Mouse (Mus musculus) cerebellum, postnatal 25 days (tissue): ENCODE results near the gene Lrrc19.
"Not testable (repeated sequence)": the region's sequence is repeated elsewhere in the genome, so short reads cannot be mapped to it uniquely, and the experiment has no call there.

Source experiments
- DNase-seq, 2 experiments: peaks; one replicate each; pipeline ENCODE4 v3.0.0; 2021; ENCODE audit warnings: mixed read lengths in 2 of 2

The Lrrc19 gene

DNA sequence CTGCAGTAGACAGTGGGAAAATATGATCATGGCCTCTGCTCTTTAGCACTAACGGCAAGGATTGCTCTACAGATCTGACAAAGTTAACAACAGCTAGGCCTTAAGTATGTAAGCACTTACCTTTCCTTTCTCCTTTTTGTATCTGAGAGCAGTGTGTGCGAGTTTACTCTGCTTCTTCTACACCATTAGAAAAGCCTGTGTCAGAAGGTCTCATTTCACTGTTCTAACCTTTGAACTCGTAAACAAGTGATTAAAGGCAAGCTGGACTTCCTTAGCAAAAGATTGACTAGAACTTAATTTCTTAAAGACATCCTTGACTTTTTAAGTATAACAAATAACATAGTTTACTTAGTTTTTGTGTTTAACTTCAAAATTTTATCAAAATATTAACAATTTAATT lies at the start of gene Lrrc19:
TSS of gene Lrrc19 (minus strand) at position 225 of the 400 bp plus-strand sequence.
- no peak for DNase-seq

DNA sequence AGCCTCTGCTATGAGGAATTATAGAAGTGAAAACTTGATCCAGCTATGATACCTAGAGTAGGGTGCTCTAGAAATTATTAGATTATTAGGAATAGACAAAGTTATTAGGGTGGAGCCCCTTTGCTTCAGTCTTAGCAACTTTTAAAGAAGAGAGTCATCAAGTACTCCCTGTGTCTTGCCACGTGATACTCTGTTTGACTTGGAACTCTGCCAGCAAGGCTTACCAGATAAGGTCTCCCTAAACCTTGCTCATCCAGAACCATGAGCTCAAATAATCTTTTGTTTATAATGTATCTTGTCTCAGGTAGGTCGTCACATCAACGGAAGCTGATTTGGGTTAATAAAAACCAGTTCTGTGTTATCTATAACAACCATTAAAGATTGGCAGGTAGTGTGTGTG lies 46.4 kb upstream of the Lrrc19 start:
- no peak for DNase-seq

DNA sequence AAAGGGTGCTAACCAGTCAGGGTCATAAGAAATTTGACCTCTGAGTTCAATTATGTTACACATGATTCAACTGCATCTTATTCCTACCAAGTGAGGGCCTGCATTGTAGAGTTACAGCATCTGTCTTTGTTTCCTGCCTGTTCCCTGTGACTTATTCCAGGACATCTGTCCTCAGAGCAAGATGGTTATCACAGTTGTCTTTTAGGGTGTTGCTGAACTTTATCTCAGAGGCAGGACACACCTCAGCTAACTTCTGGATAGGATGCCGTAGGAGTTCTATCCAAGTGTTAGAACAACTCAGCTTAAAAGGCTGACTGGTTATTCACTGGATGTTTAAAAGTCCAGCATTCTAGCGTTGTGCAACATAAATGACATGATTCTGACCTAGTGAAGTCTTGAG lies 42.2 kb upstream of the Lrrc19 start:
- DNase-seq: no peak

DNA sequence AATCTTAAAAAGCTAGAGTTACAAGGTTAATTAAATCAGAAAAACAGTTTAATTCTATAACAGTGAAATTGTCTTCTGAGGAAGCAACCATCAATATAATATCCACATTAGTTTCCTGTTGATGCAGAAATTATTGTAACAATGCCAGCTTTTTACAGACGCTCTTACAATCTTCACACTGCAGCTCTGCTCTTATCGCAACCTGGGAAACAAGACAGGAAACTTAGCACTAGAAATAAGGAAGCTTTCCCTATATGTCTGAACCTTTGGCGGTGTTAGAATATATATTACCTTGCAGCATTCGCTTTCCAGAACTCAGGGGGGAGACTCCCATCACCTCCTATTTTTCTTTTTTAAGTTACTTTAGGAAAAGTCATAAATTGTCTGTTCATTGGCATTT lies 41.1 kb upstream of the Lrrc19 start:
- no peak for DNase-seq

DNA sequence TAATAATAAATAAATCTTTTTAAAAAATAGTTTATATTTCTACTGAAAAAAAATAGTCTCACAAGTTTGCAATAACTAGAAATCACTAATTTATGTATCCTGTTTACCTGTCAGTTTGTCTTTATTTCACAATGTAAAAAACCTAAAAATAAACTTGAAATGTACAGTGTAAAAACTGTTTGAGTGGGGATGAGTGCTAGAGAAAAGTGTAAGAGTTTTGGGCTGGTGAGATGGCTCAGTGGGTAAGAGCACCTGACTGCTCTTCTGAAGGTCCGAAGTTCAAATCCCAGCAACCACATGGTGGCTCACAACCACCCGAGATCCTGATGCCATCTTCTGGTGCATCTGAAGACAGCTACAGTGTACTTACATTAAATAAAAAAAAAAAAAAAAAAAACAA lies 39.9 kb upstream of the Lrrc19 start:
- not testable (repeated sequence) for DNase-seq

DNA sequence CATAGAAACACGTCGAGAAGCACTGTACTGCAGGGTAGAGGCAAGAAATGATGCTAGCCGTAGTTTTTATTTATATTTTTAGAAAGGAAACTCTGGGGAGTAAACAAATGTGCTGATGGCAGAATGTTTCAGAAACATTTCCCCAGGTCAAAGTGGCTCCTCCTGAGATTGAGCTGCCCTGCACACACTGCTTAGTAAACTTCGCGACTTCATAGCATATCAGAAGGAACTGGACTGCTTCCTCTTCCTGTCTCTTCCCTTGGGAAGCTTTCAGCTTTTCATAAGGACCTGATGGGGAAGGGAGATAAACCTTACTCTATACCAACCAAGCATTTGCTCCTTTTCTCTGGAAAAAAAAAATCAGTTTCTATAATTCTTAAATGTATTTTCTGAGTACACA lies 33.4 kb upstream of the Lrrc19 start:
- DNase-seq: no peak

DNA sequence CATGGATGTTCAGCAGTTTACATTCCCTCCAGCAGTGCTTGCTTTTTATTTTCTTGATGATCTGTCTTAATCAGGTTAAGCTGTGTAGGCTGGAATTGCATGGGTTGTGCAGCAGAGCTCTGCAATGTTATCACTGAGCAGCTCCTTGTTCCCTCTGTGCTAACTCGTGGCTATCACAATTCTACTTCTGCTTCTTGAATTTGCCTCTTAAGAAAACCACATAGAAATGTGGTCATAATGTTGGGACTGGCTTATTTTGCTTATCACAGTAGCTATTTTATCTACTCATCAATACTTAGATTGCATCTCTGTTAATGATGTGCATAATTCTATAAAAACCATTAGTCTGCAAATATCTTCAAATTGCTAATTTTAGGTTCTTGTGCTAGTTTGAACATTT lies 32.1 kb upstream of the Lrrc19 start:
- no peak for DNase-seq

DNA sequence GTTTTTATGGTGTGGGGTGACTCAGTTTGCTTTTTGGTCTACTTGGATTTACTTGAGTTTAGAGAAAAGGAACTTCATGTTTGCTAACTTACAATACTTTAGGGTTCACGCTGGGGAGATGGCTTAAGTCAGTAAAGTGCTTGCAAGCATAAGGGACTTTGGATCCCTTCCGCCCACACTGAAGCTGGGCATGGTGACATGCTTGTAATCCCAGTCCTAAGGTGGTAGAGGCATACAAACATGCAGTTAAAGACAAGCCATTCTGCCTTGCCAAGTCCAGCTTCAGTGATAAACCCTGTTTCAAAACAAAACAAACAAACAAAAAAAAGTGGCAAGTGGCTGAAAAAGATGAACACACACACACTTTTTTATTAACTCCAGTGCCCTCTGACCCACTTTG lies 31.2 kb upstream of the Lrrc19 start:
- DNase-seq: no peak

DNA sequence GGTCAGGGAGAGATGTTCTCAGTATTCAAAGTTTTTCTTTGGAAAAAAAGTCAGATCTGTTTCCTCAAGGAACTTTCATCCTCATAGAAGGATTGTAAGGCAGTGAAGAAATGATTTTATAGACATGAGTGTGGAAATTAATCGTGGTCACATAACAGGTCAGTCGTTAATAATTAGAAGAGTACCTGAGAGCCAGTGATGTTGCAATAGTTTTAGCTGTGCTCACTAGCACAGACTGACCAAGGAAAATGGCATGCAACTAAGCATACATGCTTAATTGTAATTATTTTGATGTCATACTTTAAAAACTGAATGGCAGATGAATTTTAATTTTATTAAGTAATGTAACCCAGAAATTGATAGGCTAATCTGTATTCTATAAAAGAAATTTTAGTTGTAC lies 30.7 kb upstream of the Lrrc19 start:
- no peak for DNase-seq

DNA sequence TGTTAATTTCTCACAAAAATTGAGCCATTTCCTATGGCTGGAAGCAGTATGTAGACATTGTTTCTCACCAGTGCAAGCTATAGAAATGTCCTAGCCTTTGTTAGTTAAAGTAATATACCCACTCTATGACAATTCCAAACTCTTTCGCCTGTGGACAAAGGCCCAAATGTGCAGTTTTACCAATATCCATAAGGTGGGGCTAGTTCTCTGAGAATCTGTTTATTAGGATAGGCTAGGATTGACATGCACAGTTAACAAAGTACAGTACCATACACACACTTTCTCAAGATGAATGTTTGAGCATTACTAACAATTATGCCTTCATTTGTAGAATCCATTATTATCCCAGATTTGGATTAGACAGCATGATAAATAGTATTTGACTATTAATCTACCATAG lies 19.8 kb upstream of the Lrrc19 start:
- no peak for DNase-seq

DNA sequence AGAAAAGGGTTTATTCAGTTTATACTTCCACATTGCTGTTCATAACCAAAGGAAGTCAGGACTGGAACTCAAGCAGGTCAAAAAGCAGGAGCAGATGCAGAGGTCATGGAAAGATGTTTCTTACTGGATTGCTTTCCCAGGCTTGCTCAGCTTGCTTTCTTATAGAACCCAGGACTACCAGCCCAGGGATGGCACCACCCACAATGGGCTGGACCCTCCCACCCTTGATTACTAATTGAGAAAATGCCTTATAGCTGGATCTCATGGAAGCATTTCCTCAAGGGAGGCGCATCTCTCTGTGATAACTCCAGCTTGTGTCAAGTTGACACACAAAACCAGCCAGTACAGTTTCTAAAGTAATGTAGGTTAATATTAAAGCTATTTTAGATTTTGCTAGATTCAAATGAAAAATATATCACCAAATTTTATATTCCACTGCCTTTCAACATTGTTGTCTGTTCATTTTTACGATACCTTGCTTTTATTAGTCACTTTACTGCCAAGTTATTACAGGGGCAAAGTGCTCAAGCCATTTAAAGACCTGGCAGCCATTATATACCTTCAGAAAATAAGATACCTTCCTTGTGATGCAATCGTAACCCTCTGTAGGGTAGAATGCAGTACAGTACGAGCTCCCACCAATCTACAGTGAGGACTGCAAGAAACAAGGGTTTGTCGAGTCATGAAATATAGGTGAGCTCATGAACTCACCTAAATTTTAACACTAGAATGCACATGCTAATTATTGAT lies 657 bp upstream of the Lrrc19 start:
- DNase-seq: not testable (repeated sequence)

DNA sequence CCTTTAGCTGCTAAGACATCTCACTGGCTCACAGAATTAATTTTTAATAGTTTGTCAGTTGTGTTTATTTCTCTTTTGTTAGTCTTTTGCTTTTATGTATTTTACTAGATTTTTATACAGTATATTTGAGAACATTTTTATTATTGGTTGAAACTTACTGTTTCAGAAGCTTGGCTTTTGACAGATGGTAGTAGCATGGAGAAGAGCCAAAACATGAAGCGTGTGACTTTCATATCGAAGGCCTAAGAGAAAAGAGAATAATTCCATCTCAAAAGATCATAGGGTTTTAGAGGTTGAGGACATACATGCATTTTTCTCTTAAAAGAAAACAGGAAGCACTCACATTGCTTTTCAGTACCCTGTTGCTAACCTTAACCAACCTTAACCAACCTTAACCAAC lies 6.8 kb downstream of the Lrrc19 start:
- DNase-seq: no peak

DNA sequence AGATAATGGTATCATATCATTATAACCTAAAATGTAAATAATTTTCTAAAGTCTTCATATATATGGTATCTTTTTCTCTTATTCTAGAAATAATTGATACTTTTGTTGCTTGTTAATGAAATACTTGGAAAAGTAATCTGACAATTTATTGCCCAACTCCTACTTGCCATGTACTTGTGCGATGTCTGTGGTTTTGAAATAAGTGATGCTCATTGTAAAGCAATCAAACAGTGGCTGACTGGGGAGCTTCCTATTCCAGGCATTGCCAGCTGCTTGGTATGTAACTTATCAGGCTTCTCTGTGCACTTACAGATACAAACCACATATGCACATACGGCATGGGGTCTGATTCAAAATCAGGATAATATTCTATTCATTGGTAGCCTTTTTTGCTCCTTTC lies 29.9 kb downstream of the Lrrc19 start:
- no peak for DNase-seq

DNA sequence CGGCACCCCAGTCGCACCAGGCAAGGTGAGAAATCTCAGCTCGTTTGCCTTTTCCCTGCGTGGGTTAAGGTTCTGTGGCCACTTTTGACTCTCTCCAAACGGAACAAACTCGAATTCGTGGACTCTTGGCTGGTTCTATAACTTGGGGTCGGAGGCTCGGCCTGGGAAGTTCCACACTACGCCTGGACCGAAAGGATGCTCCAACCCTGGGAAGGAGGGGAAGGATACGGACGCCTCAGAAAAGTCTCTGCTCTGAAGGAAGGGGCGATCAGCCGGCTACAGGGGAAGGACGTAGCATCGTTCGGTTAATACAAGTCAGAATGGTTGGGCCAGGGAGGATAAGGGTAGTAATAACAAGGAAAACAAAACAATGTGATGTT lies 35.3 kb downstream of the Lrrc19 start:
- no peak for DNase-seq

DNA sequence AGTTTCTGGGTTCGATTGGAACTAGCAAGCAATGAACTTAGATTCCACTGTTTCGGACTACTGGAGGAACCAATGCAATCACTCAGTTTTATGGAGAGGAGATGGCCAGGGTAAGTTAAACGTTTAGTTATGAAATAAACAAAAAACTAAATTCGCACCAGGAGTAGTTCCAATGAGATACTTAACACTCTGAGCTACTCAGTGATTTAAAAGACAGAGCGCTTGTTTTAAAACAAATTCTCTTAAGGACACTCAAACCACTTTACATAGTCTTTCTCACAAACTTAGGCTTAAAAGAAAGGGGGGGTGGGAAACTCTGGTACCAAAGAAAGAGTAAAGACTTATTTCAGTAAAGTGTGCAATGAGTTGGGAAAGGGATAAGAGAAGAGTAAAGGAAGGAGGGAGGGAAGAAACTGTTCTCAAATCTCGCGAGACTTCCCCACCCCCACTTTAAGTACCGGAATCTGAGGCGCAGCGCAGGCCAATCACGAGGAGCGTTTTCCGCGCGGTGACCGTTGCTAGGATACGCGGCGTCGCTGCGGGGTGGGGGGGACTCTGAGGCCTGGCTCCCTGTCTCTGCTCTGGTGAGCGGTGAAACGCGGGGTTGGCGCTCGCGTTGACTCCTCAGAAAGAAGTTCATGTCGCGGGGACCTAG lies 35.8 kb downstream of the Lrrc19 start, which contains the start of gene Ift74:
TSS of gene Ift74 (plus strand) at position 520 of the 655 bp plus-strand sequence.
- peak; percentile 92 to 96 for DNase-seq

DNA sequence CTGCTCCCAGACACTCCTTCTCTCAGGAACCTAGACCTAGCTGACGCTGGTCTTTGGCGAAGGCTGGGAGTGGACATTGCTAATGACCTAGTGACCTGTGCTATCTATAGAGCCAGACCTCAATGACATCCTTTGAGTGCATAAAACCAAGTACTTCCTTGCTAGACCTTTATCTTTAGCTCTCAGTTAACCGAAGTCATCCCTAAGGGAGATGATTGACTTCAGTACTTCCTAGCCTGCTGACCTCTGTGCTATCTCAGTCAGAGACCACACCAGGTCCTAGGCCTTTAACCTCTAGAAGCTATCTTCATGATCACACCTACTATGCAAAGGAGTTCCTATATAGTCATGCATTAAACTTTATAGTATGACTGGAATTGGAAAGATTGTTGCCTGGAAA lies 39.6 kb downstream of the Lrrc19 start:
- no peak for DNase-seq

DNA sequence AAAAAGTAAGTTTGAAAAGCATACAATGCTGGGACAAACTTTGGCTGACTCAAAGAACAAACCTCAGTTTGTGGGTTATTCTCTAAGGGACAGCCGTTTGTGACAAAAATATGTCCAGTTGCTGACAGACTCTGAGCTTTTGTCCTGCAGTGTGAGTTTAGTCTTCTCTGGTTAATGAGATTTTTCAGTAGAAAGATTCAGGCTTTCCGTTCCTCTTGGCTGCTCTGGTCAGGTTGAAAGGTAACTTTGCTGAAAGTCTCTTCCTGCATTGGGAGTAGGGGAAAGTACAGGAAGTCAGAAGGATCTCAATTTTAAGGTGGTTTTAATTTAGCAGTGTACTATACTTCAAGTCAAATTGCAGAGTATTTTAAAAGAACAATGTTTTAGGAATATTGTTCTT lies 44.4 kb downstream of the Lrrc19 start:
- DNase-seq: no peak

DNA sequence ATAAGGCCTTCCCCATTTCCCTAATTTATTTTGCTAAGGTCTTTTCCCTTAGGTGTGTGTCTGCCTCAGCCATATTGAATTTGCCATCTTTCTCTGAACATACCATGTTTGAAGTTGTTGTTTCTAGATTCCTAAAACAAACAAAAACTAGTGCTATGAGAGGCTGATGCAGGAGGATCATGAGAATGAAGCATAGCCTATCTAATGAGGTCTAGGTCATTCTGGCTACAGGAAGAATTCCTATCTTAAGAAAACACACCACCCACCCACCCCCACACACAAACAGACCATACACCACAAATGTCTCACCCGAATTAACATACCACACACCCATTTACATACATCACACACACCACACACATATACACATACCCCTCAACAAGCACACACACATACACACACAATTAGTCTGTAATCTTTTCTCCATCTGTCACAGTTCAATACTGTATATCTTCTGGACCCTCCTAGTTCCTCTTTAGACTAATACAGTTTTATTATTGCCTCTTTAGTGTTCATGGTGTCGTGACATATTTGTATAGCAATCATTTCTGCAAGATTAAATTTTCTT lies 45.4 kb downstream of the Lrrc19 start:
- no peak for DNase-seq

DNA sequence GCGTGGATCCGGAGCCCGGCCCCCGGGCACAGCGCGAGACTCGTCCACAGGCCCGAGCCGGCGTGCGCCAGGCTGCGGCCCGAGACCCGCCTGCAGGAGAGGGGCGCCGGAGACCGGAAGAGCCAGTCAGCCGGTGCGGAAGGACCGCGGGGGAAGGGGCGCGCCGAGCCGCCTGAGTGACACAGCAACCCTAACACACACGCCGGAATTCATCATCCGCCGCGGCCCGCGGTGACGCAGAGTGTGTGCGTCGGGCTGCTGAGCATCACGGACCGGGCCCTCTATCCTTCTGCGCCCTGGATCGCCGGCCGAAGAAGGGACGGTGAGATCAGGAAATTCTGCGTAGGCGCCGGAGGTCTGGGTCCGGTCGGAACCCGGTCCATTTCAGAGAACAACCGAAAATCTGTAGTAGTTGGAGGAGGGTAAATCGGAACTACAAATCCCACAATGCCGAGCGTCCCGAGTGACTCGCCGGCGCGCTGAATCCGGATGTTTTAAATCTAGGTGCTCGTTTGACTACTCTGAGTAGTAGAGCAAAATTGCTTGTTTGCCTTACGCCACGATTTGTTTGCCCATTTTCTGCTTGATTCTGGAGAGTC lies 46.8 kb downstream of the Lrrc19 start, which contains the start of gene Plaa:
TSS of gene Plaa (minus strand) at position 214 of the 599 bp plus-strand sequence.
- peak; percentile 94 to 97 for DNase-seq

DNA sequence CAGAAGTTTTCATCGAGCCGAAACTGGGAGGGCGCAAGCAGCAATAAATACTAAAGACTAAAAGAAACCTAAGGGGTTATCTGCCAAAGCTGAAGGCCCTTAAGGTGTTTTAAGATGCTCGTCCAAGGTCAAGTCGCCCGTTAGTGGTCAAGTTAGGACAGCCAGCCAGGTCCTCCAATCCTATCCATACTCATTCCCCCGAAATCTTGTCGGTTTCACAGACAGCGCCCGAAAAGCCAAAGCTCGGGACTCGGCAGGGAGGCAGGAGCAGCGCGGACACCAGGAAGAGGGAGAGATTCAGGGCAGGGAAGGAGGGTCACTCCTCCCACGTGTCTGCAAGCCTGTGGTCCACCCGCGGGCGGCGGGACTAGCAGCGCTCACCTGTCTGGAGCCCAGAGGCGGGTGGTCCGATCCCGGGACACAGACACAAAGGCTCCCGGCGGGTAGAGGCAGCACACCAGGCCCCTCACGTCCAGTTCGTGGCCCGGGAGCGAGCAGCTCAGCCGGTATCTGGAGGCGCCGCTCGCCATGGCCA lies 47.4 kb downstream of the Lrrc19 start:
- no peak for DNase-seq

DNA sequence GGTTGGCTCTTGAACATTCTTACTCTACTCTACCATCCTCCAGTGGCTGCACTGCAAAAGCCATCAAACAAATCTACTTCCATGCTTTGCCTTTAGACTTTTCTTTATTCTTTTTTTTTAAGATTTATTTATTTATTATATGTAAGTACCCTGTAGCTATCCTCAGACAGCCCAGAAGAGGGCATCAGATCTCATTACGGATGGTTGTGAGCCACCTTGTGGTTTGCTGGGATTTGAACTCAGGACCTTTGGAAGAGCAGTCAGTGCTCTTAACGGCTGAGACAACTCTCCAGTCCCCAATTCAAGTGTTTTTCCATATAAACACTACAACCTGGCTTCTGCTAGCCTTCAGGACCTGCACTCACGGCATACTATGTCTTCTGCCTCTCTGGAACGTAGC lies 48.5 kb downstream of the Lrrc19 start:
- DNase-seq: no peak

DNA sequence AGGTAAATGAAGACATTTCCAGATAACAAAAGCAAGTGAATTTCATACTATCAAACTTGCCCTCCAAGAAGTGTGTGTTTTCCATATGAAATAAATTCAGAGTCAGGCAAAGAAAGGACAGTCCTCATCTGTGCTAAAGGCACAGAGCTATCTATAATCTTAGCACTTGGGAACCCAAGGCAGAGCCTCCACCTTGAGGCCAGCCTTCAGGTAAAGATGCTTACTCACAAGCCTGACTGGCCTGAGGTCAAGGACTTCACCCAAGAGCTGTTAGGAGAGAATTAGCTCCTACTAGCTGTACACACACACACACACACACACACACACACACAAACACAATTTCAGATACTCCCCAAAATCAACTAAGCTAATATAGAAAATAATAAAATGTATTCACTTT lies 57.2 kb downstream of the Lrrc19 start:
- no peak for DNase-seq

DNA sequence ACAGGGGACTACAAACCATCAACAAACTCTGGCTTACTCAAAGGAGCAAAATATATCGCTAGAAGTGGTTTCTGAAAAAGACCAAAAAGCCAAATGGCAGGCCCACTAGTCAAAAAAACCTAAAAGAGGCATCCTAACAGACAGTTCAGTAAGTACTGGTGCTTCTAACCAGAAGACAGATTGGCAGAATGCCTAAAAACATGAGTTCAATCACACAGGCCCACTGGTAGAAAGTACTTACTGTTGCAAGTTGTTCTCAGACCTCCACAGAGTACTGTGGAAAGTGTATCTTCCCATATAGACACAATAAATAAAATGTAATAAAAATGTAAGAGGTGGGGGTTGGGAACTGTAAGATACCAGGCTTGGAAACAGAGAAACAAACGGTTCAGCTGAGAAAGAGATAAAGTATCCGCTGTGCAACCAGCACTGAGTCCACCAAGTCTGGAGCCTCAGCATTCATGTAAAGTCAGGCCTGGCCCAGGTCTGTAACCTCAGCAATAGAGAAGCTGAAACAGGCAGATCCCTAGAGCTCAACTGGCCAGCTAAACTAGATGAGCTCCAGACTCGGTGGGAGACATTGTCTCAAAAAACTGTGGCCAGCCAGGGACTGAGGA lies 58.1 kb downstream of the Lrrc19 start:
- DNase-seq: no peak
